Mouse (Mus musculus) megakaryocyte, embryonic 14.5 days (primary cell): ENCODE results near the gene Hoxc4.

ENCODE experiments used
- FLI1 ChIP-seq: IDR thresholded peaks from 2 replicates; pipeline ENCODE4 v1.6.1; 2012; ENCODE audit warnings: low read length, inconsistent platforms, mixed read lengths
- GATA1 ChIP-seq: IDR thresholded peaks from 3 replicates; pipeline ENCODE4 v1.6.1; 2012; ENCODE audit warnings: mixed read lengths, low read length, inconsistent platforms, borderline replicate concordance

DNA sequence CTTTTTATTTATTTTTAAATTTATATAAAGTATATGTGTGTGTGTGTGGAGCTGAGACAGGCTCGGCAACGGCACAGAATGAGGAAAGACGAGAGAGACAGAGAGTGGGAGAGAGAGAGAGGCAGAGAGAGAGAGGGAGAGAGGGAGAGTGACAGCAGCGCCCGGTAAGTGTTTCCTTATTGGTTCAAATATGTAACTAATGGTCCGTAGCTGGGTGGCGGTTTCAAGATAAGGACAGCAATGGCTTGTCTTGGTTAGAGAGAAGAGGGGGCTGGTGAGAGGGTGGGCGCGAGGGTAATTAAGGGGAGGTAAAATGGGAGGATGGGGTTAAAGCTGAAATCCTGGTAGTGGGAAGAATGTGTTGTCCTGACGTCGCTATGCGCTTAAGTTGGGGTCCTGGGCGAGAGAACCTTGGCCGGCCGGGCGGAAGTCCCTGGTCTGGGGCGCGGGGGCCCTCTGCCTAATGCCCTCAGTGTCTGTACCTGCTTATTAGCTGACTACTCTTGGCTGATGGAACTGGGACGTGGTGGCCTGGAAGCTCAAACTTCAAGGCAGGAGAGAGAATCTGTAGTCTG is 20.0 kb upstream of the Hoxc4 start:
- TF ChIP-seq GATA1 (no peak), FLI1 (no peak)
